Mouse (Mus musculus) CH12.LX (cell line): Measurements from ENCODE around the gene H1foo. TPM values are rescaled to one million over a fixed set of nuclear protein-coding genes. Genes with fewer than 3 reads are reported as not detected.

Experiments
- DNase-seq: peaks from one replicate; pipeline ENCODE4 v3.0.0-alpha.2; 2013; ENCODE audit errors: extremely low read depth
- H3K27ac ChIP-seq: 2 replicates; pipeline ENCODE4 v1.5.1; 2012; ENCODE audit warnings: low read depth, mild to moderate bottlenecking, control low read depth, moderate library complexity; ENCODE audit not compliant: insufficient read depth
- H3K27me3 ChIP-seq: replicated peaks from 2 replicates; pipeline ENCODE3; 2012; ENCODE audit warnings: inconsistent platforms
- H3K36me3 ChIP-seq, 2 experiments: replicated peaks in 1 of 2; 2 replicates each; pipeline versions ENCODE3 to v1.6.1; 2012; ENCODE audit warnings: inconsistent platforms in 1 of 2, low read length in 1 of 2, mild to moderate bottlenecking in 1 of 2, mixed read lengths in 1 of 2, moderate library complexity in 1 of 2; ENCODE audit not compliant: control insufficient read depth in 1 of 2, insufficient read depth in 1 of 2
- H3K4me1 ChIP-seq, 2 experiments: 2 replicates each; pipeline ENCODE4 v1.6.1; 2012; ENCODE audit warnings: inconsistent platforms in 1 of 2, moderate library complexity in 1 of 2; ENCODE audit not compliant: insufficient read depth in 2 of 2, control insufficient read depth in 1 of 2
- H3K4me2 ChIP-seq: 2 replicates; pipeline ENCODE4 v1.6.1; 2012; ENCODE audit warnings: low read depth, mild to moderate bottlenecking, control low read depth; ENCODE audit not compliant: poor library complexity, insufficient read depth, severe bottlenecking
- H3K4me3 ChIP-seq, 3 experiments: fragments of 150-350 bp in 1 of 3; sonication (generic) in 1 of 3; replicated peaks in 1 of 3; 2 replicates each; pipeline versions ENCODE3 to v1.5.1; 2011 to 2012; ENCODE audit warnings: low read depth in 2 of 3, low read length in 2 of 3, mild to moderate bottlenecking in 2 of 3, moderate library complexity in 2 of 3, control low read depth in 1 of 3, improper control_type of control experiment in 1 of 3, inconsistent platforms in 1 of 3, mixed read lengths in 1 of 3; ENCODE audit not compliant: poor library complexity in 1 of 3
- H3K79me2 ChIP-seq: replicated peaks from 2 replicates; pipeline ENCODE4 v1.6.1; 2012; ENCODE audit warnings: mild to moderate bottlenecking, moderate library complexity; ENCODE audit not compliant: control insufficient read depth, poor library complexity, insufficient read depth, severe bottlenecking; ENCODE audit errors: extremely low read depth
- H3K9ac ChIP-seq: 2 replicates; pipeline ENCODE4 v1.6.1; 2012; ENCODE audit warnings: low read depth, mild to moderate bottlenecking, control low read depth, moderate library complexity; ENCODE audit not compliant: insufficient read depth
- H3K9me3 ChIP-seq: replicated peaks from 2 replicates; pipeline ENCODE3; 2012; ENCODE audit warnings: low read length, inconsistent platforms, mixed read lengths
- BHLHE40 ChIP-seq: IDR thresholded peaks from 2 replicates; pipeline ENCODE4 v1.6.1; 2011; ENCODE audit warnings: mild to moderate bottlenecking, low read depth, low read length, improper control_type of control experiment
- CHD2 ChIP-seq: IDR thresholded peaks from 2 replicates; pipeline ENCODE4 v1.6.1; 2011; ENCODE audit warnings: low read length, improper control_type of control experiment
- CTCF ChIP-seq, 2 experiments: IDR thresholded peaks in 1 of 2; conservative IDR thresholded peaks in 1 of 2; 2 replicates each; pipeline ENCODE4 v1.5.1; 2011 to 2012; ENCODE audit warnings: low read depth in 2 of 2, low read length in 2 of 2, improper control_type of control experiment in 1 of 2, inconsistent platforms in 1 of 2, mild to moderate bottlenecking in 1 of 2, moderate library complexity in 1 of 2
- E2F4 ChIP-seq: IDR thresholded peaks from 2 replicates; pipeline ENCODE4 v1.6.1; 2011; ENCODE audit warnings: low read depth, low read length, improper control_type of control experiment; ENCODE audit not compliant: insufficient replicate concordance
- ELF1 ChIP-seq: IDR thresholded peaks from 2 replicates; pipeline ENCODE4 v1.6.1; 2014; ENCODE audit warnings: low read depth, mild to moderate bottlenecking, inconsistent platforms, low read length, improper control_type of control experiment
- EP300 ChIP-seq: IDR thresholded peaks from 2 replicates; pipeline ENCODE4 v1.6.1; 2011; ENCODE audit warnings: low read length, improper control_type of control experiment
- ETS1 ChIP-seq: conservative IDR thresholded peaks from 2 replicates; pipeline ENCODE4 v1.6.1; 2012; ENCODE audit warnings: low read depth, mild to moderate bottlenecking, inconsistent platforms, low read length, improper control_type of control experiment, moderate library complexity
- GABPA ChIP-seq: IDR thresholded peaks from 2 replicates; pipeline ENCODE4 v1.6.1; 2012; ENCODE audit warnings: low read depth, low read length, improper control_type of control experiment, inconsistent platforms; ENCODE audit not compliant: insufficient replicate concordance
- HCFC1 ChIP-seq: IDR thresholded peaks from 2 replicates; pipeline ENCODE4 v1.6.1; 2012; ENCODE audit warnings: low read depth, mild to moderate bottlenecking, inconsistent platforms, low read length, improper control_type of control experiment
- IRF4 ChIP-seq: IDR thresholded peaks from 2 replicates; pipeline ENCODE4 v1.6.1; 2014; ENCODE audit warnings: low read depth, mild to moderate bottlenecking, inconsistent platforms, low read length, improper control_type of control experiment
- JUN ChIP-seq: IDR thresholded peaks from 2 replicates; pipeline ENCODE4 v1.6.1; 2011; ENCODE audit warnings: low read depth, mild to moderate bottlenecking, low read length, improper control_type of control experiment, moderate library complexity; ENCODE audit not compliant: insufficient read depth
- JUND ChIP-seq: conservative IDR thresholded peaks from 2 replicates; pipeline ENCODE4 v1.6.1; 2011; ENCODE audit warnings: low read depth, low read length, improper control_type of control experiment
- KAT2A ChIP-seq: IDR thresholded peaks from 2 replicates; pipeline ENCODE4 v1.6.1; 2012; ENCODE audit warnings: low read length, improper control_type of control experiment, inconsistent platforms; ENCODE audit not compliant: insufficient replicate concordance
- MAFK ChIP-seq: IDR thresholded peaks from 2 replicates; pipeline ENCODE4 v1.6.1; 2011; ENCODE audit warnings: low read length, improper control_type of control experiment; ENCODE audit not compliant: insufficient replicate concordance
- MAX ChIP-seq: IDR thresholded peaks from 2 replicates; pipeline ENCODE4 v1.6.1; 2011; ENCODE audit warnings: low read length, improper control_type of control experiment
- MAZ ChIP-seq: IDR thresholded peaks from 2 replicates; pipeline ENCODE4 v1.6.1; 2012; ENCODE audit warnings: low read depth, mild to moderate bottlenecking, inconsistent platforms, low read length, improper control_type of control experiment, moderate library complexity
- MEF2A ChIP-seq: IDR thresholded peaks from 2 replicates; pipeline ENCODE4 v1.6.1; 2014; ENCODE audit warnings: low read depth, mild to moderate bottlenecking, inconsistent platforms, low read length, improper control_type of control experiment, borderline replicate concordance
- MXI1 ChIP-seq: IDR thresholded peaks from 2 replicates; pipeline ENCODE4 v1.6.1; 2011; ENCODE audit warnings: mild to moderate bottlenecking, low read depth, low read length, improper control_type of control experiment
- MYC ChIP-seq: IDR thresholded peaks from 2 replicates; pipeline ENCODE4 v1.6.1; 2011; ENCODE audit warnings: low read depth, mild to moderate bottlenecking, improper control_type of control experiment, low read length
- NELFE ChIP-seq: IDR thresholded peaks from 2 replicates; pipeline ENCODE4 v1.6.1; 2011; ENCODE audit warnings: low read depth, low read length, improper control_type of control experiment
- NRF1 ChIP-seq: IDR thresholded peaks from 2 replicates; pipeline ENCODE4 v1.6.1; 2014; ENCODE audit warnings: low read depth, mild to moderate bottlenecking, inconsistent platforms, low read length, improper control_type of control experiment, moderate library complexity
- PAX5 ChIP-seq: IDR thresholded peaks from 2 replicates; pipeline ENCODE4 v1.6.1; 2012; ENCODE audit warnings: low read length, inconsistent platforms, mixed read lengths
- POLR2A ChIP-seq: IDR thresholded peaks from 2 replicates; pipeline ENCODE4 v1.6.1; 2011; ENCODE audit warnings: low read depth, mild to moderate bottlenecking, improper control_type of control experiment, low read length
- POLR2AphosphoS2 ChIP-seq: IDR thresholded peaks from 2 replicates; pipeline ENCODE4 v1.6.1; 2011; ENCODE audit warnings: low read depth, low read length, improper control_type of control experiment
- RAD21 ChIP-seq: IDR thresholded peaks from 2 replicates; pipeline ENCODE4 v1.6.1; 2011; ENCODE audit warnings: low read depth, mild to moderate bottlenecking, low read length, improper control_type of control experiment, moderate library complexity
- RCOR1 ChIP-seq: conservative IDR thresholded peaks from 2 replicates; pipeline ENCODE4 v1.6.1; 2012; ENCODE audit warnings: low read depth, mild to moderate bottlenecking, inconsistent platforms, low read length, improper control_type of control experiment
- SIN3A ChIP-seq: IDR thresholded peaks from 2 replicates; pipeline ENCODE4 v1.6.1; 2012; ENCODE audit warnings: low read length, improper control_type of control experiment, inconsistent platforms
- SMC3 ChIP-seq: IDR thresholded peaks from 2 replicates; pipeline ENCODE4 v1.6.1; 2011; ENCODE audit warnings: low read depth, low read length, improper control_type of control experiment
- TBP ChIP-seq: conservative IDR thresholded peaks from 2 replicates; pipeline ENCODE4 v1.6.1; 2011; ENCODE audit warnings: low read depth, low read length, improper control_type of control experiment
- TCF12 ChIP-seq: IDR thresholded peaks from 2 replicates; pipeline ENCODE4 v1.6.1; 2014; ENCODE audit warnings: low read depth, mild to moderate bottlenecking, inconsistent platforms, low read length, improper control_type of control experiment
- UBTF ChIP-seq: IDR thresholded peaks from 2 replicates; pipeline ENCODE4 v1.6.1; 2012; ENCODE audit warnings: low read depth, mild to moderate bottlenecking, inconsistent platforms, low read length, improper control_type of control experiment, moderate library complexity
- USF1 ChIP-seq: IDR thresholded peaks from 2 replicates; pipeline ENCODE4 v1.6.1; 2014; ENCODE audit warnings: low read depth, mild to moderate bottlenecking, inconsistent platforms, low read length, improper control_type of control experiment
- USF2 ChIP-seq: conservative IDR thresholded peaks from 2 replicates; pipeline ENCODE4 v1.6.1; 2011; ENCODE audit warnings: low read depth, low read length, improper control_type of control experiment
- ZC3H11A ChIP-seq: IDR thresholded peaks from 2 replicates; pipeline ENCODE4 v1.6.1; 2012; ENCODE audit warnings: low read depth, mild to moderate bottlenecking, inconsistent platforms, low read length, improper control_type of control experiment
- ZKSCAN1 ChIP-seq: IDR thresholded peaks from 2 replicates; pipeline ENCODE4 v1.6.1; 2012; ENCODE audit warnings: low read depth, inconsistent platforms, low read length, improper control_type of control experiment, borderline replicate concordance
- ZMIZ1 ChIP-seq: IDR thresholded peaks from 2 replicates; pipeline ENCODE4 v1.6.1; 2012; ENCODE audit warnings: low read depth, mild to moderate bottlenecking, inconsistent platforms, low read length, improper control_type of control experiment
- ZNF384 ChIP-seq: IDR thresholded peaks from 2 replicates; pipeline ENCODE4 v1.6.1; 2012; ENCODE audit warnings: low read depth, low read length, improper control_type of control experiment, inconsistent platforms
- dilution Hi-C: fragments of 300-500 bp; cut with MboI; formaldehyde crosslinking; loops from 2 replicates; pipeline ENCODE4 v1.14.3; 2020; ENCODE audit warnings: low sequenced_read_pairs; ENCODE audit not compliant: extremely low pct_unique_long_range_greater_than_20kb, extremely low pct_ligation_motif_present
- in situ Hi-C: fragments of 300-500 bp; cut with MboI; formaldehyde crosslinking; loops from 3 replicates; pipeline ENCODE4 v1.14.3; 2019; ENCODE audit warnings: low sequenced_read_pairs, low pct_ligation_motif_present, low pct_unique_long_range_greater_than_20kb, mixed read lengths
- polyA plus RNA-seq: library from polyadenylated mRNA; unstranded; fragments of >175 nt; gene quantifications from 2 replicates; pipeline ENCODE4 v1.2.1, GENCODE M21; 2012; ENCODE audit warnings: low read depth; ENCODE audit not compliant: insufficient read length
- total RNA-seq, 2 experiments: library from RNA; depleted of rRNA; stranded (reverse); fragments of 300-350 nt in 1 of 2; fragments of >200 nt in 1 of 2; gene quantifications; 2 replicates each; pipeline ENCODE4 v1.2.3; 2012 to 2014

H1foo gene
- total and polyA plus RNA-seq, 3 experiments = 0.77 to 1.0 (median 0.89) TPM

- H3K27ac ChIP-seq = peak overlapping the region; percentile 92
These were observed 51.6 kb downstream of the H1foo start for GRCm38 (mm10) chr6:115996171-115996851.

GRCm38 (mm10) chr6:115997726-115998311, 53.1 kb downstream of the H1foo start:
- Histone ChIP-seq H3K27ac (no peak overlapping the region), H3K9ac (no peak overlapping the region), H3K79me2 (peaks cover 14% of the 10 kb centered on the region), H3K4me2 (no peak overlapping the region), H3K4me1 (peaks cover 34 to 67% of the 10 kb centered on the region in 2 experiments), H3K27me3 (peaks cover 11% of the 10 kb centered on the region), H3K36me3 (no peaks in the 10 kb centered on the region), H3K9me3 (no peaks in the 10 kb centered on the region), H3K4me3 (no peak overlapping the region)
- dilution Hi-C loops = no loop called here
- in situ Hi-C loops = loop anchor here (5.0 kb wide), 1 partner anchor 96 kb away; no protein-coding TSS in a partner anchor
- TF ChIP-seq PAX5 (no peak), HCFC1 (no peak), UBTF (no peak), MXI1 (no peak), POLR2AphosphoS2 (no peak), MEF2A (no peak), SMC3 (no peak), IRF4 (no peak), USF1 (no peak), TBP (no peak), ELF1 (no peak), E2F4 (no peak)
- DNase-seq = no peak

More at GRCm38 (mm10) chr6:115996171-115996851, 51.6 kb downstream of the H1foo start:
- DNase-seq = peak; percentile 78
- peaks cover 27% of the 10 kb centered on the region for H3K79me2 ChIP-seq
- H3K9me3 ChIP-seq = no peaks in the 10 kb centered on the region
- in situ Hi-C loops (loop anchor here (5.0 kb wide), 1 partner anchor 94 kb away; no protein-coding TSS in a partner anchor), dilution Hi-C loops (no loop called here)
- peak overlapping the region; percentile 8; the same call in 1 of the 2 replicates for H3K9ac ChIP-seq
- H3K36me3 ChIP-seq = no peaks in the 10 kb centered on the region
- peaks cover 11% of the 10 kb centered on the region for H3K27me3 ChIP-seq
- H3K4me3 ChIP-seq = peak overlapping the region in 1 of 3 experiments; percentile 20
- TF ChIP-seq GABPA (no peak), RCOR1 (0 out of 2 replicates have a peak, but pooled peaks have one; percentile 35), POLR2AphosphoS2 (no peak), SIN3A (peak; percentile 29; the same call in 1 of the 2 replicates), MYC (no peak), KAT2A (no peak), ELF1 (peak; percentile 79), ZKSCAN1 (no peak), EP300 (no peak; the same call in 1 of the 2 replicates), JUN (no peak), PAX5 (no peak), MAZ (peak; percentile 86), ZC3H11A (peak; percentile 27), HCFC1 (peak; percentile 46), TBP (0 out of 2 replicates have a peak, but pooled peaks have one; percentile 23), MAX (0 out of 2 replicates have a peak, but pooled peaks have one; percentile 66), USF1 (no peak), USF2 (no peak), E2F4 (no peak), JUND (no peak), UBTF (no peak), NELFE (no peak; the same call in 1 of the 2 replicates), IRF4 (peak; percentile 67), ZMIZ1 (0 out of 2 replicates have a peak, but pooled peaks have one; percentile 31), RAD21 (peak; percentile 75), ETS1 (peak; percentile 36; the same call in 1 of the 2 replicates), MEF2A (peak; percentile 58; the same call in 1 of the 2 replicates), SMC3 (peak; percentile 76), CHD2 (peak; percentile 76), MAFK (no peak), TCF12 (peak; percentile 49; the same call in 1 of the 2 replicates), MXI1 (no peak; the same call in 1 of the 2 replicates), BHLHE40 (no peak; the same call in 1 of the 2 replicates), CTCF (conservative IDR thresholded peaks at IDR 0.05 in 1 of 2, IDR thresholded peaks at IDR 0.05 in 1 of 2; ENCODE audit: low read depth in 2 of 2, low read length in 2 of 2) (peak in 1 of 2 experiments; percentile 73; a peak in 2 of 4 replicates), ZNF384 (no peak), POLR2A (0 out of 2 replicates have a peak, but pooled peaks have one; percentile 35), NRF1 (0 out of 2 replicates have a peak, but pooled peaks have one; percentile 28)
- peaks cover 29 to 69% of the 10 kb centered on the region in 2 experiments for H3K4me1 ChIP-seq
- peak overlapping the region; percentile 52 for H3K4me2 ChIP-seq
